Mouse (Mus musculus): ENCODE results near the gene Triml2.

DNA sequence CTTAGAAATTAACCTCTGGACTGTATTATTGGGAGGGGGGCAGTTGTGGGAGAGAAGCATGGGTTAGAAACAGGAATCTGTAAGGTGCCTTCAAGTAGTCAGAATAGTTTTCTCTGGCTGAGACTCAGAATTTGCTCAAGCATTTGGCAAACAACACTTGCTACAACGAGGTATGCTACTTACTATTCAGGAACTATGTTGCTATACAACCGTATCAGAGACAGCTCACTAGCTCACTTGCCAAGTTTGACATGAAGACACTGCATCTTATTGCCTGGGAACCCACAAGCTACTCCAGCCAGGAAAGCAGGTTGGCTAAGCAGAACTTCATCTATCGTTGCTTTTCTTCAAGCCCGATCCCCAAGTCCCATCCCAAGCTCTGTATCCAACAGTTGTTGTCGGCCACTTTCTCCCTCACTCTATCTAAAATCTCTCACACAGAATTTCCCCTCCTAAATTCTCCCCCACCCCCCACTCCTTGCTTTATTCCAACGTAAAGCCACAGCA lies 11.0 kb upstream of the Triml2 start:
- TF ChIP-seq CTCF (IDR thresholded peaks at IDR 0.05; ENCODE audit: insufficient read depth, low read length) = no peak
- no peak for TF ChIP-seq POLR2A (IDR thresholded peaks at IDR 0.05; ENCODE audit: borderline replicate concordance, extremely low read depth, low read depth, low read length)
